Mouse (Mus musculus): ENCODE measurements around the gene Armh3.

Armh3 gene

DNA sequence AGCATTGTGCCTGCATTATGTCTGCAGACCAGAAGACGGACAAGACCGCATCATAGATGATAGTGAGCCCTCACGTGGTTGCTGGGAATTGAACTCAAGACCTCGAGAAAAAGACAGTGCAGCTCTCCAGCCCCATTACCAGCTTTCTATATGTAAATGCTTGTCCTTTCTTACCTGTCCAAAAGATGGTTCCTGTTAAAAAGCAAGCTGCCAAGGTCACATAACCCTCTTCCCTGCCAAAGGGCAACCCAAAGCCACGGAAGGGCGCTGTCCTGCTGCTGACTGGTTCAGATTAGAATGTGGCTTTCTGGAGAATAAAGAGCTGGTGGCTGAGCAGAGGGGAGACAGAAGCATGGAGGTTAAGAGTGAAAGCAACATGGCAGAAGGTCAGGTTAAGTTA lies 90.9 kb downstream of the Armh3 start:
- DNase-seq (ENCODE audit: low spot score), result no peak

DNA sequence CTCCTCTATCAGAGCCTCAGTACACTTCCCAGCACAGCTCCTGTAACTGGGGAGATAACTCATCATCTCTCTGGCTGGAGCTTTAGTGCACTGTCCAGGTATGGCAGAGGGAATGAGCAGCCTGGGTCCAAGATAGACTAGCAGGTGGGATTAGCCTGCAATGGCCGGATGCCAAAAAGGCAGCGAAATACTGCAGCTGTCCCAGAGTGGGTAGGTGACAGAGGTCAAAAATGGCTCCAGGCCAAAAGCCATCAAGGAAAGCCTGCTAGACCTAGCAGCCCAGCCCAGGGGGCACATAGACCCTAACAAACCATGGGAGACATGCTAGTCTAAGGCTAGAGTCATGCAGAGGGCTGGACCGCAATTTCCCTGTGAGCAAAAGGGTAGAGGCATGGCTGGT lies 94.4 kb downstream of the Armh3 start:
- no peak for DNase-seq (ENCODE audit: low spot score)

DNA sequence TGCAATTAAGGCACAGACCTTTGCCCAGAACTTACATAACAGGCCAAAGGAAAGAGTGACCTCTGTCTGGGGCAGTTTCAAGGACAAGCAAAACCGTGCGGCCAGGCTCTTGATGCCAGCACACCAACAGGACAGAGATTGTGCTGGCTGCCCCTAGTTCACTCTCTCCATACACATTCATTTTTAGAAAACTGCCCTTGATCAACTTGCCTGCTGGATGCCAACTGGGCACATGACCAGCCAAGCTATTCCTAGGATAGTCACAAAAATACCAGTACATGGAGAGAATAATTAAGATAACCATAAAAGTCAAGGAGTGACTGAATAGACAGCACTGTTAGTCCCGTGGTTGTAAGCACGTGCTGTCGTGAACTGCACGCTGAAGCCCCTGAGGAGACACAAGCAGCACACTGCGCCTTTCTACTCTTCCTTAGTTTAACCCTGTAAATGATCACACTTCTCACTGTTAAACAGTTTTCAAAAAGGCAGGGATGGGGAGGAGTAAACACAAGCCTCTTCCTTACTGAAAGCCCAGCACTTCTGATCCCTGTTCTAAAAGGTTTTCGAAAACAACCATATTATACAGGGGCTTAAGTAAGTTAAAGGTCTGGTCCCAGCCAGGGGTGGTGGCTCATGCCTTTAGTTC lies 95.8 kb downstream of the Armh3 start:
- no peak for DNase-seq (ENCODE audit: low spot score)

DNA sequence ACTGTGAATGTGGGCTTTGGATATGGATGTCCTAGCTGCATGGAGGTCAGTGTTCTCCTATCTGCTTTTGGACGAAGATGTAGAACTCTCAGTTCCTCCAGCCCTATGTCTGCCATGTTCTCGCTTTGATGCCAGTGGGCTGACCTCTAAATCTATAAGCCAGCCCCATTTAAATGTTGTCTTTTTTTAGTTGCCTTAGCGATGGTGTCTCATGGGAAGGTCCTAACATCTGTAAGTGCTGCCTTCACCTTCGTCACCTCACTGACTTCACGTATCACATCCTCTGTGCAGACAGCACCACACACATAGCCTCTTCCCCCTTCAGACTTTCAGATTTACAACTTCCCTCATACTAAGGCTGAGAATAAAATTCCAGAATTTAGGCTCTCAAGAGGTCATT lies 97.5 kb downstream of the Armh3 start:
- no peak for DNase-seq (ENCODE audit: low spot score)

DNA sequence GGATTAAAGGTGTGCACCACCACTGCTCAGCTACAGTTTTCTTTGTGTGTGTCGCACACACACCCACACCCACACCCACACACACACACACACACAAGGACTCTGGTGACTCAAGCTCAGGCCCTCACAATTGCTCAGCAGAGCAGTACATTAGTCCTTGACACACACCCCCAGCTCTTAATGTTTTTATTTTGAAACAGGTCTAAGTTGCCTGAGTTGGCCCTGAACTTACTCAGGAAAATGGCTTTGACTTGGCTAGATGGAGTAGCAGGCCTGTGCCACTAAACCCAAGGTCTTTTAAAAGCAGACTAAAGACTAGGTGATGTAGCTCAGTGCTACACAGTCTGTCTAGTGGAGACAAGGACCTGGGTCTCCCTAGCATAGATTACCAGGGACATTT lies 102.6 kb downstream of the Armh3 start:
- no peak for DNase-seq (ENCODE audit: low spot score)

DNA sequence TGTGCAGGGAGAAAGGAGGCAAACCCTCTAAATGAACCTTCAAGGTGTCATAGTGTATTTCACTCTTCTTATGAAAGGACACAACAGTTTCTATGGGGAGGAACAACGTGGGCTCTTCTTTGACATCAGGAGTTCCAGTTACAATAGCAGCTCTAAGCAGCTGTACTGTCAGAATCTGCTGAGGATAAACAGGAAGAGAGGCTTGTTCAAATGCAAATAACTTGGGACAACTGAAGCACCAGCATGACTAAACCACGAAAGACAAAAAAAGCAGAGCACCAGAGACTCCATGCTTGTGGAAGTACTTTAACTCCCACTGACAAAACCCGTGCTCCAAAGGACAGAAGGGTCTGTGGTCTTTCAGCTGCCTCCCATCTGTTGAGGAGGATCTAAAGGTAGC lies 116.2 kb downstream of the Armh3 start:
- no peak for DNase-seq (ENCODE audit: low spot score)

DNA sequence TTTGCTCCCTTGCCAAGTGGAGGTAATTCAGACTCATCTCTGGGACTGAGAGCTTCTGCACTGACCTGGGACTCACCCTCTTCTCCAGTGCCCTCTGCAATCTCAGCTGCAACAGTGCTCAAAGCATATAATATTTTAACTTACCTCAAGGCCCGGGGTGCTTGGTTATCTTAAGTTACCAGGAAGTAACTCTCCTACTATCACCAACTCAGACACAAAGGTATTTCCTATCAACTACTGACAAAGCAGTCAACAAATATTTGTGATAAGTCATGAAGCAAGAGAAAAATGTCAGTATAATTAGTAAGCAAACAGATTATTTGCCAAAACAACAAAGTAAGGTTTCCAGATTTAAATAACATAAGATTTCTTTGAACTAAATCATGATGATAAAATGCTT lies 125.0 kb downstream of the Armh3 start:
- no peak for DNase-seq (ENCODE audit: low spot score)

DNA sequence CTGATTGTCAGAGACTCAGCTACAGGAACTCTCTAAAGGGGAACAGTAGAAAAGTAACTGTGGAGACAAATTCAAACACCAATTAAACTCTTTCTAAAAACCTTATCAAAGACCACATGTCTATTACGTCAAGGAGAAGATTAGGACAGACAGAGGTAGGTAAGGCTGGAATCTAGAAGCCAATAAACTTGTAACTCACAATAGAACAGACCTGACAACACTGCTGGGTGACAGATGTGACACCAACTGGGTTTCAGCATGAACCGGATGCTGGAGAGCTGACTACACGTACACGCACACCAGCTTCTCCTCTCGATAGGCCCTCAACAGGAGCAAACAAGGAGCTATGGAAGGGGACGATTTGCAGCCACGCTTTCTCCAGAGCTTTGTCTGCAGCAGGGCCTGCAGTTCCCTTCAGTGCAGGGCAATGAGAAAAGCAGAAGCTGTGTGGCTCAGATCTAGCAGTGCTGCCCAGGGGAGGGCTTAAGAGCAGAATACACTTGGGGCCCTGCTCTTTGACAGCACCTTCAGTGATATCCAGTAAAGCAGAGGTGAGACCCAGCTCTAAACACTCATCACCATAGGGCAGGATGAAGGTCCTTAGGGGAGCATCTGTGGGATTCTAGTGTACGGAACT lies 142.9 kb downstream of the Armh3 start:
- DNase-seq (ENCODE audit: low spot score), result no peak

DNA sequence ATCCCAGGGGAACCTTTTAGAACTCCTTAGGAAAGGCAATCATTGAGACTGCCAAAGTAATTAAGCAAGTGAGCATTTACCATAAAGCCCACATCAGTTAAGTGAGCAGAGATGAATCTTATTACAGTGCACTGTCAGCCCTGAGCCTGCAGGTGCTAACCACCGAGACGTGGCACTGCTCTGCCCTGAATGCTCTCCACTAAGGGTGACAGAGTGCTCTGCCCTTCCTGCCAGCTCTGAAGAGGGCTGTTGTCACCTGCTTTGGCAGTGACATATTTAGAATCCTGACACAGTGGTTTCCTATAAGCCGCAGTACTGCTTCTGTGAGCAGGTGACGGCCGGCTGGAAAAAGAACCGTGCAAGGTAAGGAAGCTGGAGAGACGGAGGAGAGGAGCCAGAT lies 143.8 kb downstream of the Armh3 start:
- no peak for DNase-seq (ENCODE audit: low spot score)

DNA sequence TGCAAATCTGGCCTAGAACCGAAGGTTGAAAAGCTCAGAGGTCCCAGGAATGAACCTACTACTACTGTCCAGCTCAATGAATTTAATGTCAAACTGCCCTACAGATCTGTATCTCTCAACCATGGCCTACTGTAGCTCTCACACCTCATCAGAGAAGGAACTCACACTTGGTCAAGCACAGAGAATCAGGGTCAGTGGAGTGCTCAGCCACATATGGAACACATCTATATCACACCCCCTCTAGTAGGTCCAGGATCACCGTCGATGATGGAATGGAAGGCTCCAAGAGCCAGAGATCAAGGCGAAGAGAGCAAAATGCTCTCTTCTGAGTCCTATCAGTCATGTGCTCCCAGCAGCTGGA lies 150.6 kb downstream of the Armh3 start:
- no peak for DNase-seq (ENCODE audit: low spot score)

DNA sequence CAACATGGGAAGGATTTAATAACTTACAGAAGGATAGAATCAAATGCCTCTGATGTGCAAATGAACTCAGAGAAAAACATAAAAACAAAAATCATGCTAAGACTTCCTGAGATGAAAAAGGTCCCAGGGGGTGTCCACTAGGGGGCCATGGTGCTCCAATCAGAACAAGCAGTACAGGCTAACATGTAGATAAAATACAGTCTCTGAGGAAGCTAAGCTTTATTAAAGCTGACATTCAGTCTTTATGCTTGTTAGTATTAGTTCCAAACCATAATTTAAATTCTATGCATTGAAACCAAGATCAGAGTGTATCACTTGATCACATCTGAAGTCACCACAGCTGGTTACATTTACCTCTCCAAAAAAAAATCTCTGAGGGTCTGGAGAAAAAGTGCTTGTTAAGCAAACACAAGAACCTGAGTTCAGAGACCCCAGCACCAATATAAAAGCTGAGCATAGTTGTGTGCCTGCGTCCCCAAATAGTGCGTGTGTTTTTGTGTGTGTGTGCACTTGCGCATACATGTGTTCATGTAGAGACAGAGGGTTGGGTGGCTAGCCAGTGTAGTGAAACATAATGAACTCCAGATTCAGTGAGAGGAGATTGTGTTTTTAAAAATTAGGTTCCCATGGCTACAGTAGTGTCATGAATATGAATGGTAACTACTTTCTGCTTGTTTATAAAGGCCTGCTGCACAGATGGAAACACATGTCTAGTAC lies 151.1 kb downstream of the Armh3 start:
- DNase-seq (ENCODE audit: low spot score), result no peak

DNA sequence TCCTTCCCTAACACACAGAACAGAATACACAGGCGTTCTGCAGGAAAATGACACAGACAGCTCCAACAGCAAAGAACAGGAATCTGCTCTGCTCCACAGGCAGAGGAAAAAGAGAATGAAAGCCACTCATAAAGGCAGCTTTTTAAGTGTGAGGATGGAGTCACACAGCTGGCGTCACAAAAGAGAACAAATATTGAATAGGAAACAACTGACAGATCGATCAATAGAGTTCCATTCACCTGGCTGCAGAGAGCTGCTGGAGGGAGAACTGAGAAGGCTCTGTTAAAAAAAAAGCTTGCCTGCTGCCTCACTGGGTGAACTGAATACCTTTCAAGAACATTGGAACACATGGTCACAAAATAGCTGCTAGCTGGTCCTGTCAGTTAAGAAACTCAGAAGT lies 154.1 kb downstream of the Armh3 start:
- no peak for DNase-seq (ENCODE audit: low spot score)

DNA sequence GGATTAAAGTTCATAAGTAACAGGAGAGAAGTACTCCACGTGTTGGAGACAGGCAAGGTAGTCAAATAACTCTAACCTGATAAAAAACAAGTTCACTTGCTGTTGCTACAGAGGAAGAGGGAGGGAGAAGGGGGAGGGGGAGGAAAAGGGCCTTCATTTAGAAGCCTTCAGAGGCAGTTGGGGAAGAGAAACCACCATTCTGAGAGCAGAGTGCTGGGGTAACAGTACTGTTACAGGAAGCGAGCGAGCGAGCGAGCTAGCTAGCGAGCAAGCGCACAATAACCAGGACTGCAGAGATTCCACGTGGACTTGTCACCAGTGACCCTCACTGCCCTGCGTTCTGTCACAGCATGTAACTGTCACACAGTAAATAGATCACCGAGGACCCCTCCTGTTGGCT lies 154.9 kb downstream of the Armh3 start:
- no peak for DNase-seq (ENCODE audit: low spot score)

DNA sequence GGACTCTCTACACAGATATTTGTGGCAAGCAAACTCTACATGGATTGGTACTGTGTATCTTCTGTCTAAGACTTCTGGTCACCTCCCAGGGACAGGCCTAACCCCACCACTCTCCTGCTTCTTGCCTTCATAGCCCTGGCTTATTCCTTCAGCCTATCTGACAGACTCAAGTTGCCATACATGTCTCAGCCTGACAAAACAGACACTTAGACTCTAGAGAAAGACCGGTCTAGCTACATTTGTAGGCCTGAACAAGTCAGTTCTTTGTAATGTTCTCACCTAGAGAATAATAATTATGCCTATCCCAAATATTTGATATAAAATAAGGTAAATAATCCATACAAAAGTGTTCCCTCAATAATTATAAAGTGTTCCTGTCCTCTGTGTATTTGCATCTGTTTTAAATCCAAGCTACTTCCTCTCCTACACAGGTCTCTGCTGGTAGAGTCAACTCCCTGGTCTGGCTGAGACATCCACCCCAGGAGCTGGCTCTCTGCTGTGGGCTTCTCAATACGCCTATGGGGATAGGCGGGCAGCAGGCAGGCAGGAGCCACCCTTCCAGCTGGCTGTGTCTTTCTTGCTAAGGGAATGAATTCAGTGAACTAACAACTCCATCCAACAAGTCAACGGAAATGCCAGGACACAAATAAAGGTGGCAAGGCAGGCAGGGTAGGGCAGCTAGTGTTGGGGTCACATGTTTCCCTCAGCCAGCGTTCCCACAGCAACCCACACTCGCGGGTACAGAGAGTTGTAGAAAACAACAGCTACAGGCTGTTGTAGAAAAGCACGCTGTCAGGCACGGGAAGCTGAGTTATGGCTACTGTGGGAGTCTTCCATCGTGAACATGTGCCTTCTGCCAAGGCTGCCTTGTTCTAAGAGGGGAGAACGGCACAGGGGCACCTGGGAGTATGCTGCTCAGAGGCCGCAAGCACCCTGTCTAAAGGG lies 161.0 kb downstream of the Armh3 start:
- DNase-seq (ENCODE audit: low spot score), result no peak

DNA sequence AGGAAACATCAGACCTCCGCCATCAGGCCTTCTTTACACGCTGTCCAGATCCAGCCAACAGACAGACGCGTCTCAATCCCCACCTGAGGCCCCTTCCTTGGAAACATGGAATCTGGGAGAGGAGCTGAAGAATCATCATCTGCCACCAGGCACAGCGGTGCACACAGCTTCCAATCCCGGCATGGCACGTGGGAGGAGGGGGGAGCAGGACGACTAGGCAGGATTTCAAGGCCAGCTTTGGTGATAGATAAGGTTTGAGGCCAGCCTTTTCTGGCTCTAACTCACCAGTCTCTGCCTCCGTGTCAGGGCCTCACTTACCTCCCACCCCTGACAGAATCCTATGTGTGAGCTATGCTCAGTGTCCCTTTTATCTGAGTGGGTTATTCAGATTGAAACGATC lies 162.8 kb downstream of the Armh3 start:
- no peak for DNase-seq (ENCODE audit: low spot score)

DNA sequence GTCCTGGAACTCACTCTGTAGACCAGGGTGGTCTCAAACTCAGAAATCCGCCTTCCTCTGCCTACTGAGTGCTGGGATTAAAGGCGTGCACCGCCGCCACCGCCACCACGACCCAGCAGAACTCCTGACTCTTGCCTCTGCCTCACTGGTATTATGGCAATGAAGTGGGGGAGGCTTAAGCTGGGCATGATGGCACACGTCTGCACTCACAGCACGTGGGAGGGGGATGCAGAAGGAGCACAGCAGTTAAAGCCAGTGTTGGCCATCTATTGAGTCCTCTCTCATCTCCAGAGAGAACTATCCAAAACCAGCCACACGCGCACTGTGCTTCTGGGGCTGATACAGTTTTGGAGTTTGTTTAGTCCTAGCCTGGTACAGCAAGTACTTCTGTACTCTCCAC lies 164.6 kb downstream of the Armh3 start:
- no peak for DNase-seq (ENCODE audit: low spot score)

DNA sequence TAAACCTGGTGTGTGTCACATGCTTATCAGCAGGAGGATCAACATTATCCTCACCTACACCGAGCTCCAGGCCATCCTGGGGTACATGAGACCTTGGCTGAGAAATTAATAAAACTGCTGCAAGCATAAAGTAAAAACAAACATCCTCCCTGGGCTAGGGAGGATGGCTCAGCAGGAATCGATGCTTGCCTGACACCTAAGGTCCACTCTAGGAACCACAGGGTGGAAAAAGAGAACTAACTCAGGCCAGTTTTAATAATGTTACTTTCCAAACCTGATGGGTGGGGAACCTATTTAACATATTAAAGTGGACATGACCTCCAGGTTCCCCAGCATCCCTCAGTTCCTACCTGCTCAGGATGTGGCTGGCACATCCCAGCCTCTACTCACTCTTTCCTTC lies 167.6 kb downstream of the Armh3 start:
- DNase-seq (ENCODE audit: low spot score), result no peak

DNA sequence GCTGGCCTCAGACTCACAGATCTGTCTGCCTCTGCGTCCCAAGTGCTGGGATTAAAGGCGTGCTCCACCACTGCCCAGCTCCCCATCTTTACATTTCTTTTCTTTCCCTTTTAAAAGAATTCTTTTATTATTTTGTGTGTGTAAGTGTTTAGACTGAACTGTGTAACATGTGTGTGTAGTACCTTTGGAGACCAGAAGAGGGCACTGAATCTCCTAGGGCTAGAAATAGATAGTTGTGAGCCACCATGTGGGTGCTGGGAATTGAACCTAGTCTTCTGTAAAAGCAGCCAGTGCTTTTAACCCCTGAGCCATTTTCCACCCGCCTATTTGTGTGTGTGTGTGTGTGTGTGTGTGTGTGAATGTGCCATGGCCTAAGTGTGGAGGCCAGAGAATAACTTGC lies 170.6 kb downstream of the Armh3 start:
- no peak for DNase-seq (ENCODE audit: low spot score)

DNA sequence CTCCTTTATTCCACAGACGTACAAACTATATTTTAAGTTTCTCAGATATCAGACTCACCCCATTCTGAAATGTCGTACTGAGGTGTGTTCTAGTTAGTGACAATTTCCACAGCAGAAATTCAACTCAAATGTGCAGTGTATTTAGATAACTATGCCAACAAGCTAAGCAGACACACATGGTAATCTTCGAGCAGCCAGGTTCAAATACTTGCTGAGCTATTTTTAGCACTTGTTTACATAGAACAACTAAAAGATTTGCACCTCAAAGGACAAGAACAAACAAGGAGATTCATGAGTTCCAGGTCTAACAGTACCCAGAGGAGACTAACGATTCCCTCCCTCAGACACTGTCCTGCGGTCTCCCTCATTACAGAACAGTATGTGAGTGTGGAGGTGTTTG lies 171.2 kb downstream of the Armh3 start:
- DNase-seq (ENCODE audit: low spot score), result no peak

DNA sequence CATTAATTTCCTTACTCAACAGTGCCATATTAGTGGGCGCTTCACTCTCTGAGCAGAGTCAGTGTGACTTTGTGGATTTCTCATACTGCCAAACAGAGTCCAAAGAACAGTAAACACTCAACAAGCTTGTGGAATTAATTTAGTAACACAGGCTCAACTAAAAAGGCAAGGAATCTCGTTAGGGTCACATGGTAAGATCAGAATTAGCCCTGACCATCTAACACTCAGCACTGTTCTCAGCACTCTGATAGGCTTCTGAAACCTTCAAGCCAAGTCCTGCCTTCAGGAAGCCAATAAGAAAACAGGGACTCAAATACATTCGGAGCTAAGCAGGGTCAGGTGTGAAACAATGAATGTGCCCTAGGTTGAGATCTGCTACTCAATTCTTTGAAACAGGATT lies 172.1 kb downstream of the Armh3 start:
- DNase-seq (ENCODE audit: low spot score), result no peak

DNA sequence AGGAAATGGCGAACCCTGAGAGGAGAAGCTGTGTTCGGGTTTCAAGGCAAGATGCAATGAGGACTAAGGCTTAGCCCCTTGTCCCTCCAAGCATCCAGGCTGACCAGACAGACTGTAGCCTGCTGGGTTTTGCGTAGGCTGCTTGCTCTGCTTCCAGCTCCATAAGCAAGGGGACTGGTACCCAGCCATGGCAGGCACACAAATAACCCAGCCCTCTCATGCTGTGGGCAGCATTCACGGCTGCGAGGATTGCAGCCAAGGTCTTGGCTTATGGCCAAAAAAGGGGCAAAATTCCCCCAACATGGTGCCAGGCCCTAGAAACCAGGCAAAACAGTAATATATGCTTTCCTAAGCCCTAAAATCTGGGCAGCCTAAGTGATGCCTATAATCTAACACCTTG lies 176.5 kb downstream of the Armh3 start:
- no peak for DNase-seq (ENCODE audit: low spot score)

DNA sequence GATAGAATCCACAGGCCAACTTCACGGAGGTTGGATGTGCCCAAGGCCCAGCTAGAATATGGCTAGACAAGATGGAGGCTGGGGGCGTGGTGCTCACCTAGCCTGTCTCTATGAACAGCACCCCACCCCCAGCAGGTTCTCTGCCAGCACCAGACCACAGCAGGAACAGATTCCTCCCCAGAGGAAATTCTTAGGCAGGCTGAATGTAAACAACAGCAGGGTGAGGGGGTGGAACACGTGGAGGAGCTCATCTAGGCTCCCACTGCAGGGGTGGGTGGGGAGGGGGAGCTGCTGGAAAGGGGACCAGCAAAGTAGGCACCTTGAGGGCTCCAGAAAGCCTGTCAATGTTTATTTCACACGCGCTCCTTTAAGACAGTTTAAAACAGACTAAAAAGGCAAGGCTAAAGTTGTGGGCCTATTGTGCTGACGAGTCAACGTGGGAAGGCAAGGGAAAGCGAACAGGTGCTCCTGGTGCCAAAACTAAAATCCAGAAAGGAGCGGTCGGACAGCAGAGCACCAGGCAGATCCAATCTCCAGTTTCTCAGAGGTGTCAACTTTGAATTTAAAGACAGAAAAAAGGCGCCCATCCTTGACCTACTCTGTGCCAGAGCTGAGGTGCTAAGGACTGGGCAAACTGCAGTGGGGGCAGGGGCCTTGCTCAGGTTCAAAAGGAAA lies 180.3 kb downstream of the Armh3 start:
- DNase-seq (ENCODE audit: low spot score), result no peak

Data from urinary bladder, postnatal 14 days (tissue).